Mouse (Mus musculus) C2C12 (cell line): Measurements from ENCODE around the gene Pbx1.

Experiments used
- CTCF ChIP-seq: IDR thresholded peaks from one replicate; pipeline ENCODE4 v1.5.1; 2011; ENCODE audit not compliant: control insufficient read depth, insufficient read depth, insufficient read length
- USF1 ChIP-seq: IDR thresholded peaks from one replicate; pipeline ENCODE4 v1.6.1; 2011; ENCODE audit warnings: low read depth, mild to moderate bottlenecking, control low read depth, moderate library complexity

DNA sequence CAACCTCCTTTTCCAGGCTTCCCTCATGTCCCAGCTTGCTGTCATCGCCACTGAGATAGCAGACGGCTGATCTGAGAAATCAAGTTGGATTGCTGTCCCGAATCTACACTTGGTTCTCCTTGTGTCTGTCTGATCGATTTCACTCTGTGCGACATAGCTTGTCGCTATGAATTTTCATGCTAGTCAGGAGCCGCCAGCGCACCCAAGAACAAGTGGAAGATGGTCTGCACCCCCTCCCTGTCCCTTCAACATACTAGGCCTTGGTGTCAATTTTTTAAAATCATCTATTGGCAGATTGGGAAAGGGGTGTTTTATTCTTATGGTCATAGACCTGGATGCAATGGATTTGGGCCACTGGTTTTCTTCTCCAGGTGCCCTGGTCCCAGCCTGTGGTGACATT lies 249.3 kb downstream of the Pbx1 start:
- no peak for TF ChIP-seq USF1
- no peak for TF ChIP-seq CTCF
